Mouse (Mus musculus) C2C12 (cell line): ENCODE measurements around the gene Mmp15.

Experiments
- CTCF ChIP-seq: IDR thresholded peaks from one replicate; pipeline ENCODE4 v1.5.1; 2011; ENCODE audit not compliant: control insufficient read depth, insufficient read depth, insufficient read length
- USF1 ChIP-seq: IDR thresholded peaks from one replicate; pipeline ENCODE4 v1.6.1; 2011; ENCODE audit warnings: low read depth, mild to moderate bottlenecking, control low read depth, moderate library complexity

DNA sequence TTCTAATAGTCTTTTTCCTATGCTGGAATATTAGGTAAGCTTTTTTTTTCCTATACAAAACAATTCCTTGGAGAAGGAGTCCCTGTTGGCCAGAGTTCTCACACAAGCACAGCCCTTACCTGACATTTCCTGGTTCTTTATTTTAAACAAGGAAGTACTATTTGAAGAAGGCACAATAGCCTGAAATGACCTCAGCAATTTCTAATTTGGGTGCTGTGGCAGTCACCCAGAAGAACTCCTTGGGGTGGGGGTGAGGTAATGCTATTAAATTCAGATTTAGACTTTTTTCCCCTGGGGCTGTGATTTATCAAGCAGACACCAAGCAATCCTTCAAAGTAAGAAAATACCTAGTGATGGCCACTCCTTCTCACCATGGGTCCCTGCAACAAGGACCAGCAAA is 28.9 kb downstream of the Mmp15 start:
- TF ChIP-seq CTCF (no peak), USF1 (no peak)
